Mouse (Mus musculus): ENCODE results near the gene Igsf10. TPM values are rescaled to one million over a fixed set of nuclear protein-coding genes. Genes with fewer than 3 reads are reported as not detected.

Gene Igsf10
- polyA plus RNA-seq, 2 experiments: 0.26 to 0.28 TPM

- Histone ChIP-seq H3K27ac (no peak overlapping the region), H3K9me3 (ENCODE audit: control insufficient read depth, low read length) (no peaks in the 10 kb centered on the region), H3K9ac (replicated peaks) (no peak overlapping the region), H3K4me1 (replicated peaks; ENCODE audit: control insufficient read depth in 2 of 2, insufficient read depth in 2 of 2, low read length in 1 of 2) (no peaks in the 10 kb centered on the region), H3K27me3 (ENCODE audit: control insufficient read depth, insufficient read depth, low read length) (no peaks in the 10 kb centered on the region), H3K36me3 (replicated peaks; ENCODE audit: control insufficient read depth, insufficient read depth, low read depth) (no peaks in the 10 kb centered on the region), H3K4me3 (ENCODE audit: insufficient read depth in 1 of 2, low read depth in 2 of 2, low read length in 2 of 2) (no peak overlapping the region), H3K4me2 (ENCODE audit: low read depth) (no peak overlapping the region)
- ATAC-seq (ENCODE audit: insufficient read depth) (no peak), DNase-seq (ENCODE audit: low read depth in 3 of 3, low spot score in 3 of 3) (peak in 1 of 3 experiments; percentile 7)
- 49% methylated on average over 11 of the region's 11 CpGs for WGBS (ENCODE audit: insufficient replicate concordance)
- TF ChIP-seq EP300 (IDR thresholded peaks at IDR 0.05; ENCODE audit: low read depth): no peak
- no peak for TF ChIP-seq CTCF (IDR thresholded peaks at IDR 0.05; ENCODE audit: low read depth)
Observed at GRCm38 (mm10) chr3:59341647-59342427, 2.4 kb downstream of the Igsf10 start.

GRCm38 (mm10) chr3:59328526-59328925, 15.7 kb downstream of the Igsf10 start:
- H3K9me3 ChIP-seq (ENCODE audit: control insufficient read depth, low read length): no peaks in the 10 kb centered on the region
- no peaks in the 10 kb centered on the region for H3K4me1 ChIP-seq (replicated peaks; ENCODE audit: control insufficient read depth in 2 of 2, insufficient read depth in 2 of 2, low read length in 1 of 2)
- no peak overlapping the region for H3K4me2 ChIP-seq (ENCODE audit: low read depth)
- no peak for ATAC-seq (ENCODE audit: insufficient read depth)
- no peak for DNase-seq (ENCODE audit: low read depth in 3 of 3, low spot score in 3 of 3)
- 52% methylated on average over 2 of the region's 2 CpGs for WGBS (ENCODE audit: insufficient replicate concordance)
- no peak overlapping the region for H3K9ac ChIP-seq (replicated peaks)
- H3K27ac ChIP-seq: no peak overlapping the region
- TF ChIP-seq CTCF (IDR thresholded peaks at IDR 0.05; ENCODE audit: low read depth) (no peak), EP300 (IDR thresholded peaks at IDR 0.05; ENCODE audit: low read depth) (no peak)
- H3K27me3 ChIP-seq (ENCODE audit: control insufficient read depth, insufficient read depth, low read length): no peaks in the 10 kb centered on the region
- no peaks in the 10 kb centered on the region for H3K36me3 ChIP-seq (replicated peaks; ENCODE audit: control insufficient read depth, insufficient read depth, low read depth)
- no peak overlapping the region for H3K4me3 ChIP-seq (ENCODE audit: insufficient read depth in 1 of 2, low read depth in 2 of 2, low read length in 2 of 2)

GRCm38 (mm10) chr3:59321278-59321876, 22.8 kb downstream of the Igsf10 start:
- ATAC-seq (ENCODE audit: insufficient read depth): no peak
- 38% methylated on average over 7 of the region's 7 CpGs for WGBS (ENCODE audit: insufficient replicate concordance)
- no peak overlapping the region for H3K4me2 ChIP-seq (ENCODE audit: low read depth)

GRCm38 (mm10) chr3:59316077-59316476, 28.1 kb downstream of the Igsf10 start:
- no peak for ATAC-seq (ENCODE audit: insufficient read depth)
- no peaks in the 10 kb centered on the region for H3K27me3 ChIP-seq (ENCODE audit: control insufficient read depth, insufficient read depth, low read length)
- no peaks in the 10 kb centered on the region for H3K4me1 ChIP-seq (replicated peaks; ENCODE audit: control insufficient read depth in 2 of 2, insufficient read depth in 2 of 2, low read length in 1 of 2)
- H3K36me3 ChIP-seq (replicated peaks; ENCODE audit: control insufficient read depth, insufficient read depth, low read depth): no peaks in the 10 kb centered on the region
- H3K9ac ChIP-seq (replicated peaks): no peak overlapping the region
- H3K9me3 ChIP-seq (ENCODE audit: control insufficient read depth, low read length): no peaks in the 10 kb centered on the region
- no peak overlapping the region for H3K4me2 ChIP-seq (ENCODE audit: low read depth)
- no peak overlapping the region for H3K27ac ChIP-seq
- no peak for DNase-seq (ENCODE audit: low read depth in 3 of 3, low spot score in 3 of 3)
- 71% methylated on average over 7 of the region's 7 CpGs for WGBS (ENCODE audit: insufficient replicate concordance)
- H3K4me3 ChIP-seq (ENCODE audit: insufficient read depth in 1 of 2, low read depth in 2 of 2, low read length in 2 of 2): no peak overlapping the region
- TF ChIP-seq CTCF (IDR thresholded peaks at IDR 0.05; ENCODE audit: low read depth): no peak

More at GRCm38 (mm10) chr3:59321278-59321876, 22.8 kb downstream of the Igsf10 start:
- TF ChIP-seq CTCF (IDR thresholded peaks at IDR 0.05; ENCODE audit: low read depth): peak; percentile 62
- TF ChIP-seq EP300 (IDR thresholded peaks at IDR 0.05; ENCODE audit: low read depth): no peak
- no peaks in the 10 kb centered on the region for H3K27me3 ChIP-seq (ENCODE audit: control insufficient read depth, insufficient read depth, low read length)
- no peak overlapping the region for H3K27ac ChIP-seq
- no peaks in the 10 kb centered on the region for H3K9me3 ChIP-seq (ENCODE audit: control insufficient read depth, low read length)
- H3K4me1 ChIP-seq (replicated peaks; ENCODE audit: control insufficient read depth in 2 of 2, insufficient read depth in 2 of 2, low read length in 1 of 2): no peaks in the 10 kb centered on the region
- H3K36me3 ChIP-seq (replicated peaks; ENCODE audit: control insufficient read depth, insufficient read depth, low read depth): no peaks in the 10 kb centered on the region
- no peak overlapping the region for H3K9ac ChIP-seq (replicated peaks)
- H3K4me3 ChIP-seq (ENCODE audit: insufficient read depth in 1 of 2, low read depth in 2 of 2, low read length in 2 of 2): no peak overlapping the region
- no peak for DNase-seq (ENCODE audit: low read depth in 3 of 3, low spot score in 3 of 3)

- Histone ChIP-seq H3K4me3 (ENCODE audit: insufficient read depth in 1 of 2, low read depth in 2 of 2, low read length in 2 of 2) (no peak overlapping the region), H3K27me3 (ENCODE audit: control insufficient read depth, insufficient read depth, low read length) (no peaks in the 10 kb centered on the region), H3K9ac (replicated peaks) (no peak overlapping the region), H3K9me3 (ENCODE audit: control insufficient read depth, low read length) (no peaks in the 10 kb centered on the region), H3K27ac (no peak overlapping the region), H3K36me3 (replicated peaks; ENCODE audit: control insufficient read depth, insufficient read depth, low read depth) (no peaks in the 10 kb centered on the region), H3K4me2 (ENCODE audit: low read depth) (no peak overlapping the region), H3K4me1 (replicated peaks; ENCODE audit: control insufficient read depth in 2 of 2, insufficient read depth in 2 of 2, low read length in 1 of 2) (no peaks in the 10 kb centered on the region)
- TF ChIP-seq CTCF (IDR thresholded peaks at IDR 0.05; ENCODE audit: low read depth) (no peak), EP300 (IDR thresholded peaks at IDR 0.05; ENCODE audit: low read depth) (no peak)
- ATAC-seq (ENCODE audit: insufficient read depth) (no peak), DNase-seq (ENCODE audit: low read depth in 3 of 3, low spot score in 3 of 3) (peak in 1 of 3 experiments; percentile 6)
- WGBS (ENCODE audit: insufficient replicate concordance): 67% methylated on average over 10 of the region's 10 CpGs
Observed at GRCm38 (mm10) chr3:59312610-59313009, 31.6 kb downstream of the Igsf10 start.
